Mouse (Mus musculus) stomach, postnatal 0 days (tissue): Measurements from ENCODE around the gene Llgl1.

Source experiments
- CTCF ChIP-seq: IDR thresholded peaks from 2 replicates; pipeline ENCODE4 v1.5.1; 2016; ENCODE audit warnings: antibody characterized with exemption, low read depth, mild to moderate bottlenecking, moderate library complexity
- EP300 ChIP-seq: optimal IDR thresholded peaks from 2 replicates; pipeline ENCODE3; 2016; ENCODE audit warnings: antibody characterized with exemption

DNA sequence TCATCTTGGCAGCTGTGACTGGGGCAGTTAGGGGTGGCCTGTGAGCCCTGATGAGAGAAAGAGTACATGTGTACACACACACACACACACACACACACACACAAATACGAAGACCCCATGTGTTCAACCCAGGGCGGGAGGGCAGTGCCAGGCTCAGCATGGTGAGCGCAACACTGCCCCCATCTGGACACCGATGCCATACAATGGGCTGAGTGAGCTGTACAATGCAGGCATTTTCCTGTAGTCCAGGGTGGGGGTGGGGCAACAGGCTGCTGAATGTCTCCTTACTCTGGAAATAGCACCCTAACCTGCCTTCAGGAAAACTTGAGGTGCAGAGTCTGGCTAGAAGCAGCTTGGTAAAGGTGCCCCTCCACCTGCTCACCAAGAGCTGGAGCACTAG, 3.6 kb downstream of the Llgl1 start:
- TF ChIP-seq CTCF: peak; percentile 78
- TF ChIP-seq EP300: no peak
